Mouse (Mus musculus): ENCODE results near the gene Ggnbp2. TPM values are rescaled to one million over a fixed set of nuclear protein-coding genes. Genes with fewer than 3 reads are reported as not detected.

Gene Ggnbp2
- polyA plus RNA-seq, 1 experiment from 2014 or later, result 68.7 TPM

- DNase-seq (ENCODE audit: low spot score) (no peak), ATAC-seq (replicated peaks; ENCODE audit: low FRiP score) (no peak)
- H3K4me2 ChIP-seq (ENCODE audit: low read depth, low read length, severe bottlenecking), result peak overlapping the region; percentile 70
- H3K9ac ChIP-seq (ENCODE audit: low read length), result peak overlapping the region; percentile 91
- H3K36me3 ChIP-seq (ENCODE audit: control insufficient read depth, insufficient read depth, low read length), result no peaks in the 10 kb centered on the region; the same call in 1 of the 2 replicates
- peaks cover 2% of the 10 kb centered on the region; the same call in 1 of the 2 replicates for H3K4me1 ChIP-seq (replicated peaks; ENCODE audit: control insufficient read depth, insufficient read depth, low read length)
- H3K9me3 ChIP-seq (ENCODE audit: control insufficient read depth, low read length), result no peaks in the 10 kb centered on the region
- no peaks in the 10 kb centered on the region for H3K27me3 ChIP-seq (ENCODE audit: control insufficient read depth, insufficient read depth, low read length)
- H3K4me3 ChIP-seq (ENCODE audit: low read depth, low read length), result peak overlapping the region; percentile 64
- H3K27ac ChIP-seq (ENCODE audit: low read depth, low read length), result peak overlapping the region; percentile 98
- 83% methylated on average over 4 of the region's 4 CpGs for WGBS
Measured at GRCm38 (mm10) chr11:84871548-84872069, 992 bp upstream of the Ggnbp2 start.

GRCm38 (mm10) chr11:84871046-84871445 lies 429 bp upstream of the Ggnbp2 start:
- no peaks in the 10 kb centered on the region for H3K9me3 ChIP-seq (ENCODE audit: control insufficient read depth, low read length)
- no peaks in the 10 kb centered on the region; the same call in 1 of the 2 replicates for H3K36me3 ChIP-seq (ENCODE audit: control insufficient read depth, insufficient read depth, low read length)
- ATAC-seq (replicated peaks; ENCODE audit: low FRiP score) (peak; percentile 68), DNase-seq (ENCODE audit: low spot score) (no peak)
- 0% methylated on average over 9 of the region's 10 CpGs for WGBS
- peak overlapping the region; percentile 98 for H3K27ac ChIP-seq (ENCODE audit: low read depth, low read length)
- peak overlapping the region; percentile 64 for H3K4me3 ChIP-seq (ENCODE audit: low read depth, low read length)
- H3K4me2 ChIP-seq (ENCODE audit: low read depth, low read length, severe bottlenecking), result peak overlapping the region; percentile 70
- H3K27me3 ChIP-seq (ENCODE audit: control insufficient read depth, insufficient read depth, low read length), result no peaks in the 10 kb centered on the region
- H3K9ac ChIP-seq (ENCODE audit: low read length), result peak overlapping the region; percentile 91
- peaks cover 2% of the 10 kb centered on the region; the same call in 1 of the 2 replicates for H3K4me1 ChIP-seq (replicated peaks; ENCODE audit: control insufficient read depth, insufficient read depth, low read length)

GRCm38 (mm10) chr11:84869537-84870232 lies 932 bp downstream of the Ggnbp2 start:
- H3K4me3 ChIP-seq (ENCODE audit: low read depth, low read length), result peak overlapping the region; percentile 64
- H3K9me3 ChIP-seq (ENCODE audit: control insufficient read depth, low read length), result no peaks in the 10 kb centered on the region
- WGBS, result under 1% methylated on average over 57 of the region's 61 CpGs
- no peaks in the 10 kb centered on the region for H3K27me3 ChIP-seq (ENCODE audit: control insufficient read depth, insufficient read depth, low read length)
- peak; percentile 99 for DNase-seq (ENCODE audit: low spot score)
- ATAC-seq (replicated peaks; ENCODE audit: low FRiP score), result peak; percentile 81
- peak overlapping the region; percentile 70 for H3K9ac ChIP-seq (ENCODE audit: low read length)
- peak overlapping the region; percentile 98 for H3K27ac ChIP-seq (ENCODE audit: low read depth, low read length)
- peak overlapping the region; percentile 74 for H3K4me2 ChIP-seq (ENCODE audit: low read depth, low read length, severe bottlenecking)
- no peaks in the 10 kb centered on the region; the same call in 1 of the 2 replicates for H3K36me3 ChIP-seq (ENCODE audit: control insufficient read depth, insufficient read depth, low read length)
- peaks cover 2% of the 10 kb centered on the region; the same call in 1 of the 2 replicates for H3K4me1 ChIP-seq (replicated peaks; ENCODE audit: control insufficient read depth, insufficient read depth, low read length)

- Histone ChIP-seq H3K27me3 (ENCODE audit: control insufficient read depth, insufficient read depth, low read length) (no peaks in the 10 kb centered on the region), H3K9ac (ENCODE audit: low read length) (peak overlapping the region; percentile 70), H3K9me3 (ENCODE audit: control insufficient read depth, low read length) (no peaks in the 10 kb centered on the region), H3K4me3 (ENCODE audit: low read depth, low read length) (peak overlapping the region; percentile 64), H3K36me3 (ENCODE audit: control insufficient read depth, insufficient read depth, low read length) (no peaks in the 10 kb centered on the region; the same call in 1 of the 2 replicates), H3K4me1 (replicated peaks; ENCODE audit: control insufficient read depth, insufficient read depth, low read length) (peaks cover 2% of the 10 kb centered on the region; the same call in 1 of the 2 replicates), H3K4me2 (ENCODE audit: low read depth, low read length, severe bottlenecking) (peak overlapping the region; percentile 74), H3K27ac (ENCODE audit: low read depth, low read length) (no peak overlapping the region)
- 23% methylated on average over 7 of the region's 7 CpGs for WGBS
- ATAC-seq (replicated peaks; ENCODE audit: low FRiP score), result no peak
- DNase-seq (ENCODE audit: low spot score), result no peak
Measured at GRCm38 (mm10) chr11:84868786-84869259, 1.8 kb downstream of the Ggnbp2 start.

GRCm38 (mm10) chr11:84867586-84867985 lies 3.0 kb downstream of the Ggnbp2 start:
- H3K4me3 ChIP-seq (ENCODE audit: low read depth, low read length), result no peak overlapping the region
- no peak overlapping the region for H3K27ac ChIP-seq (ENCODE audit: low read depth, low read length)

GRCm38 (mm10) chr11:84865268-84865667 lies 5.3 kb downstream of the Ggnbp2 start:
- Histone ChIP-seq H3K9ac (ENCODE audit: low read length) (no peak overlapping the region), H3K4me1 (replicated peaks; ENCODE audit: control insufficient read depth, insufficient read depth, low read length) (0 out of 2 replicates have a peak, but pooled peaks cover 2% of the 10 kb centered on the region), H3K27ac (ENCODE audit: low read depth, low read length) (no peak overlapping the region), H3K4me3 (ENCODE audit: low read depth, low read length) (no peak overlapping the region), H3K27me3 (ENCODE audit: control insufficient read depth, insufficient read depth, low read length) (no peaks in the 10 kb centered on the region), H3K9me3 (ENCODE audit: control insufficient read depth, low read length) (no peaks in the 10 kb centered on the region), H3K4me2 (ENCODE audit: low read depth, low read length, severe bottlenecking) (no peak overlapping the region), H3K36me3 (ENCODE audit: control insufficient read depth, insufficient read depth, low read length) (no peaks in the 10 kb centered on the region)
- no peak for DNase-seq (ENCODE audit: low spot score)
- WGBS, result 84% methylated on average over 2 of the region's 2 CpGs
- no peak for ATAC-seq (replicated peaks; ENCODE audit: low FRiP score)

More at GRCm38 (mm10) chr11:84867586-84867985, 3.0 kb downstream of the Ggnbp2 start:
- DNase-seq (ENCODE audit: low spot score) (no peak), ATAC-seq (replicated peaks; ENCODE audit: low FRiP score) (no peak)
- peak overlapping the region; percentile 16; the same call in 1 of the 2 replicates for H3K9ac ChIP-seq (ENCODE audit: low read length)
- no peaks in the 10 kb centered on the region for H3K27me3 ChIP-seq (ENCODE audit: control insufficient read depth, insufficient read depth, low read length)
- peaks cover 2% of the 10 kb centered on the region; the same call in 1 of the 2 replicates for H3K4me1 ChIP-seq (replicated peaks; ENCODE audit: control insufficient read depth, insufficient read depth, low read length)
- 93% methylated on average over 2 of the region's 2 CpGs for WGBS
- H3K4me2 ChIP-seq (ENCODE audit: low read depth, low read length, severe bottlenecking), result no peak overlapping the region
- H3K36me3 ChIP-seq (ENCODE audit: control insufficient read depth, insufficient read depth, low read length), result no peaks in the 10 kb centered on the region
- H3K9me3 ChIP-seq (ENCODE audit: control insufficient read depth, low read length), result no peaks in the 10 kb centered on the region

- H3K9me3 ChIP-seq (ENCODE audit: control insufficient read depth, low read length), result no peaks in the 10 kb centered on the region
- H3K4me3 ChIP-seq (ENCODE audit: low read depth, low read length), result no peak overlapping the region
- no peak overlapping the region for H3K27ac ChIP-seq (ENCODE audit: low read depth, low read length)
- 98% methylated on average over 6 of the region's 6 CpGs for WGBS
- H3K9ac ChIP-seq (ENCODE audit: low read length), result no peak overlapping the region
- no peaks in the 10 kb centered on the region for H3K4me1 ChIP-seq (replicated peaks; ENCODE audit: control insufficient read depth, insufficient read depth, low read length)
- ATAC-seq (replicated peaks; ENCODE audit: low FRiP score) (no peak), DNase-seq (ENCODE audit: low spot score) (no peak)
- peaks cover under 1% of the 10 kb centered on the region; the same call in 1 of the 2 replicates for H3K36me3 ChIP-seq (ENCODE audit: control insufficient read depth, insufficient read depth, low read length)
- H3K27me3 ChIP-seq (ENCODE audit: control insufficient read depth, insufficient read depth, low read length), result no peaks in the 10 kb centered on the region
- H3K4me2 ChIP-seq (ENCODE audit: low read depth, low read length, severe bottlenecking), result no peak overlapping the region
Measured at GRCm38 (mm10) chr11:84855285-84855684, 15.3 kb downstream of the Ggnbp2 start.

GRCm38 (mm10) chr11:84847475-84848090 lies 23.0 kb downstream of the Ggnbp2 start:
- no peaks in the 10 kb centered on the region for H3K4me1 ChIP-seq (replicated peaks; ENCODE audit: control insufficient read depth, insufficient read depth, low read length)
- no peak overlapping the region for H3K4me3 ChIP-seq (ENCODE audit: low read depth, low read length)
- no peaks in the 10 kb centered on the region for H3K27me3 ChIP-seq (ENCODE audit: control insufficient read depth, insufficient read depth, low read length)
- DNase-seq (ENCODE audit: low spot score) (no peak), ATAC-seq (replicated peaks; ENCODE audit: low FRiP score) (no peak)
- no peak overlapping the region for H3K9ac ChIP-seq (ENCODE audit: low read length)
- no peak overlapping the region for H3K4me2 ChIP-seq (ENCODE audit: low read depth, low read length, severe bottlenecking)
- H3K9me3 ChIP-seq (ENCODE audit: control insufficient read depth, low read length), result no peaks in the 10 kb centered on the region
- peaks cover 4% of the 10 kb centered on the region; the same call in 1 of the 2 replicates for H3K36me3 ChIP-seq (ENCODE audit: control insufficient read depth, insufficient read depth, low read length)
- WGBS, result 89% methylated on average over 7 of the region's 7 CpGs
- no peak overlapping the region for H3K27ac ChIP-seq (ENCODE audit: low read depth, low read length)
